Mouse (Mus musculus) midbrain, postnatal 0 days (tissue): ENCODE data around the gene Chrna5. TPM values are rescaled to one million over a fixed set of nuclear protein-coding genes. Genes with fewer than 3 reads are reported as not detected.
"Not testable (repeated sequence)": the region's sequence is repeated elsewhere in the genome, so short reads cannot be mapped to it uniquely, and the experiment has no call there.

Source experiments
- ATAC-seq: fragments of 200-750 bp; cut with Nextera tagmentation; 2 replicates; pipeline ENCODE4 v1.8.0; 2017; ENCODE audit warnings: moderate number of reproducible peaks, mild to moderate bottlenecking, moderate TSS enrichment, moderate library complexity; ENCODE audit not compliant: low FRiP score
- DNase-seq: peaks from one replicate; pipeline ENCODE4 v3.0.0-alpha.2; 2015; ENCODE audit warnings: low spot score
- H3K27ac ChIP-seq: fragments of 300-500 bp; sonication (generic); 2 replicates; pipeline ENCODE4 v1.5.1; 2014; ENCODE audit warnings: low read depth, mild to moderate bottlenecking, low read length, mixed read lengths
- H3K27me3 ChIP-seq: fragments of 300-500 bp; sonication (generic); 2 replicates; pipeline ENCODE4 v1.6.1; 2014; ENCODE audit warnings: low read length, control low read depth, mixed read lengths; ENCODE audit not compliant: insufficient read depth
- H3K36me3 ChIP-seq: fragments of 300-500 bp; sonication (generic); 2 replicates; pipeline ENCODE4 v1.6.1; 2014; ENCODE audit warnings: low read length, control low read depth, mixed read lengths; ENCODE audit not compliant: insufficient read depth
- H3K4me1 ChIP-seq: fragments of 300-500 bp; sonication (generic); 2 replicates; pipeline ENCODE4 v1.6.1; 2014; ENCODE audit warnings: mild to moderate bottlenecking, control low read depth, antibody characterized with exemption, low read length, mixed read lengths; ENCODE audit not compliant: insufficient read depth
- H3K4me2 ChIP-seq: fragments of 300-500 bp; sonication (generic); 2 replicates; pipeline ENCODE4 v1.6.1; 2014; ENCODE audit warnings: low read depth, mild to moderate bottlenecking, low read length, mixed read lengths; ENCODE audit not compliant: poor library complexity, severe bottlenecking
- H3K4me3 ChIP-seq: fragments of 300-500 bp; sonication (generic); 2 replicates; pipeline ENCODE4 v1.5.1; 2014; ENCODE audit warnings: low read depth, mild to moderate bottlenecking, low read length, moderate library complexity
- H3K9ac ChIP-seq: fragments of 300-500 bp; sonication (generic); replicated peaks from 2 replicates; pipeline ENCODE4 v1.6.1; 2014; ENCODE audit warnings: mild to moderate bottlenecking, low read length, moderate library complexity, mixed read lengths; ENCODE audit not compliant: poor library complexity, severe bottlenecking
- H3K9me3 ChIP-seq: fragments of 300-500 bp; sonication (generic); 2 replicates; pipeline ENCODE4 v1.6.1; 2016; ENCODE audit warnings: low read length, control low read depth
- CTCF ChIP-seq: IDR thresholded peaks from 2 replicates; pipeline ENCODE4 v1.5.1; 2016; ENCODE audit warnings: antibody characterized with exemption, mild to moderate bottlenecking
- WGBS: fragments of 180-500 bp; shearing (Covaris S2); extraction: QIAGEN DNeasy Blood & Tissue Kit; methylation state at CpG from one replicate; pipeline ENCODE4 v1.1.7; 2014; 5-methylcytosine and 5-hydroxymethylcytosine counted together
- polyA plus RNA-seq: library from polyadenylated mRNA; unstranded; fragments of >200 nt; fragmentation: Nextera tagmentation; extraction: Ambion mirVana; gene quantifications from 2 replicates; pipeline ENCODE4 v1.2.1, GENCODE M21; 2015
- total RNA-seq: library from RNA; depleted of rRNA; stranded (reverse); fragments of >200 nt; gene quantifications from 2 replicates; pipeline ENCODE4 v1.2.3, GENCODE M21; 2014

Chrna5 gene
- total and polyA plus RNA-seq, 2 experiments from 2014 or later = 2.1 to 3.1 TPM

DNA sequence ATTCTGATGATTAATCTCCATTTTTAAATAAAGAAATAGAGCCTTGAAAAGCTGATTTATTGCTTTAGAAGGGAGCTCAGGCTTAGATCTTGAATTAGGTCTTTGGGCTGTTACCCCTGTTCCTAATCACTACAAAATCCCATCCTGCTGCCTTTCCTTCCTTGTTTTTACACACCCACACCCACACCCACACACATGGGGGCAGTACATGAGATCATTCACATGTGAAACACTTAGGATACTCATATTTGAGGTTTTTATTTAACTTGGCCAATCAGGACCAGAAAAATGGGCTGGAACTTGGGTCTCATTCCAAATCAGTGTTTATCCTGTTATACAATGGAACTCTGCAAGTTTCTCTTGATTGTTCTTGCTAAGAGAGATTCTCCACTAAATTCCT lies 31.2 kb upstream of the Chrna5 start:
- H3K27me3 ChIP-seq = no peaks in the 10 kb centered on the region
- H3K36me3 ChIP-seq = peaks cover 13% of the 10 kb centered on the region
- DNase-seq = no peak
- no peak for ATAC-seq
- no peak for TF ChIP-seq CTCF
- no peak overlapping the region for H3K9ac ChIP-seq
- H3K27ac ChIP-seq = no peak overlapping the region
- no peaks in the 10 kb centered on the region for H3K9me3 ChIP-seq
- H3K4me2 ChIP-seq = no peak overlapping the region
- H3K4me3 ChIP-seq = no peak overlapping the region
- H3K4me1 ChIP-seq = peaks cover 8% of the 10 kb centered on the region; the same call in 1 of the 2 replicates

DNA sequence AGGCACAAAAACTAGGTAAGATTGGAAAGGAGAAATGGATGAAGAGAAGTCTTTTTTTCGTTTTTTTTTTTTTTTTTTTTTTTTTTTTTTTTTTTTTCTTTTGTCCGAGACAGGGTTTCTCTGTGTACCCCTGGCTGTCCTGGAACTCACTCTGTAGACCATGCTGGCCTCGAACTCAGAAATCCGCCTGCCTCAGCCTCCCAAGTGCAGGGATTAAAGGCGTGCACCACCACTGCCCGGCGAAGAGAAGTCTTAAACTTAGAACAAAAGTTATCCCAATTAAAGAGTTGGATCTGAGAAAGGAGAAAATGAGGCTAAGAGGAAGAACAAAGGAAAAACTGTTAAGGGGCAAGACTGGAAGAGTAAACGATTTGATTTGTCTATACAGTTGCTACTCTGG lies 30.5 kb upstream of the Chrna5 start:
- not testable (repeated sequence) for H3K9me3 ChIP-seq, ATAC-seq, H3K27me3 ChIP-seq, H3K4me1 ChIP-seq, DNase-seq, H3K9ac ChIP-seq
- WGBS = 49% methylated on average over 8 of the region's 8 CpGs
- H3K4me3 ChIP-seq = peak overlapping the region; percentile 81
- peaks cover 13% of the 10 kb centered on the region for H3K36me3 ChIP-seq
- peak overlapping the region; percentile 92 for H3K27ac ChIP-seq
- H3K4me2 ChIP-seq = peak overlapping the region; percentile 56

DNA sequence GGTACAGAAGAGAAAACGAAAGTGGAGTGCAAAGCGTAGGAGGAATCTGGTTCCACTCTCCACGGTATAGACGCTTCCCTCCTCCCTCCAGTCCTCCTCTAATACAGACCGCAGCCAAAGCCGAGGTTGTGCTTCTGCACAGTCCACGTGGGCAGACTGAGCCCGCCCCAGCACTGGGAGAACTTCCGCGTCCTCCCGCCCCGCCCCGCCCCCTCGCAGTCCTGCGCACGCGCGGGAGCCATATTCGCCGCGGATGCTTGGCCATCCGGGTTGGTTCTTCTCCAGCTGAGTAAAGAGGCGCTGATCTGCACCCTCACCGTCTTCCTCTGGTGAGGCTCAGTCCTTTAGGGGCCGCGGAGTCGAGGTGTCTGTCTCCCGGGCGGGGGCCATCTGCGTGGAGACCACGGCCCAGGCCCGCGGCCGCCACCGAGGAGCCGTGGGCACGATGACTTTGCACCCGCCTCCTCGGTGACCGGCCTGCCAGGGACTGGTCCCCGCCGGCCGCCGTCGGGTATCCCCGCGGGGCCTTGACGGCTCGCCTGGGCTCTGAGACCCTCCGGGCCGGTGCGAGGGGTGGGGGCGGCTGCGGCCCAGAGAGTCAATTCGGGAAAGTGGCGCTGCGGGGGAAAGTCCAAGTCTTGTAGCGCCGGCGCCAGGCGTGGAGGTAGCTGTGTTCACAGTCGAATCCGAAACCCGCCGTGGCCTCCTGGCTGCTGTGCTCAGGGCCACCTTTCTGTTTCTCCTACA lies 29.9 kb upstream of the Chrna5 start, which contains the start of the genes Psma4 and AY074887:
Gene Psma4, plus strand, starts transcription at position 216 of the 747 bp plus-strand sequence.
Gene AY074887, minus strand, starts transcription at position 424 of the 747 bp plus-strand sequence.
- peak within 1 kb of the TSS; percentile 81 for H3K4me3 ChIP-seq
- H3K4me2 ChIP-seq = peak within 1 kb of the TSS; percentile 56
- H3K36me3 ChIP-seq = peaks cover 19% of the 10 kb centered on the region
- ATAC-seq (peak; percentile 99), DNase-seq (peak; percentile 95)
- peak within 1 kb of the TSS; percentile 77 for H3K9ac ChIP-seq
- no peaks in the 10 kb centered on the region for H3K27me3 ChIP-seq
- peak within 1 kb of the TSS; percentile 92 for H3K27ac ChIP-seq
- WGBS = under 1% methylated on average over 60 of the region's 65 CpGs
- peaks cover 8% of the 10 kb centered on the region; the same call in 1 of the 2 replicates for H3K4me1 ChIP-seq
- no peaks in the 10 kb centered on the region for H3K9me3 ChIP-seq
- no peak; the same call in 1 of the 2 replicates for TF ChIP-seq CTCF

DNA sequence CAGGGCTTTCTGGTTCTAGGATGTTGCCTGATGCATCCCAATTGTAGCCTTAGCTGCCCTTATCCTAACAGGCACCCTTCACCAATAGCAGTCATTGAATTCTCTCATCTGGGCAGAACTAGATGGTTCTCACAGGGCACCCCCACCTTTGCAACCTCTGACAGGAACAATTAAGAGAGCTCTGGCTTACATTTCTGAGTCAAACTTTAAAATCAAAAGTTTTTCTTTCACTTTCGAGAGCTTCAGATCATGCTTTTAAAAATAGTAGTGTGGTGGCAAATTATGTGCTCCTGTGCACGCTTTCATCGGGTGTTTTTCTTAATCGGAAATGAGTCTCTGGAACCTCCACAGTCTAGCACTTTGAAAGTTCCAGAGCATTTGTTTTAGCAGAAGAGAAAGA lies 19.6 kb upstream of the Chrna5 start:
- TF ChIP-seq CTCF = no peak
- no peak for DNase-seq
- Histone ChIP-seq H3K4me1 (no peaks in the 10 kb centered on the region), H3K27me3 (no peaks in the 10 kb centered on the region), H3K4me3 (no peak overlapping the region), H3K9ac (no peak overlapping the region), H3K4me2 (no peak overlapping the region), H3K9me3 (no peaks in the 10 kb centered on the region), H3K36me3 (peaks cover 33% of the 10 kb centered on the region), H3K27ac (no peak overlapping the region)
- WGBS = 97% methylated on average over 4 of the region's 4 CpGs
- ATAC-seq = no peak

DNA sequence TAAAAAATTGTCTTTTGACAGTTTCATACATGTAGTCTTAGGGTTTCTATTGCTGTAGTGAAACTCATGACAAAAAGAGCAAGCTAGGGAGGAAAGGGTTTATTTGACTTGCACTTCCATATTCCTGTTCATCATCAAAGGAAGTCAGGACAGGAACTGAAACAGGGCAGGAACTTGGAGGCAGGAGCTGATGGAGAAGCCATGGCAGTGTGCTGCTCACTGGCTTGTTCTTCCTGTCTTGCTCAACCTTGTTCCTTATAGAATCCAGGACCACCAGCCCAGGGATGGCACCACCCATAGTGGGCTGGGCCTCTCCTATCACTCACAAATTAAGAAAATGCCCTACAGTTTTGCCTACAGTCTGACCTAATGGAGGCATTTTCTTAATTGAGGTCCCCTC lies 17.0 kb upstream of the Chrna5 start:
- ATAC-seq (no peak), DNase-seq (no peak)

DNA sequence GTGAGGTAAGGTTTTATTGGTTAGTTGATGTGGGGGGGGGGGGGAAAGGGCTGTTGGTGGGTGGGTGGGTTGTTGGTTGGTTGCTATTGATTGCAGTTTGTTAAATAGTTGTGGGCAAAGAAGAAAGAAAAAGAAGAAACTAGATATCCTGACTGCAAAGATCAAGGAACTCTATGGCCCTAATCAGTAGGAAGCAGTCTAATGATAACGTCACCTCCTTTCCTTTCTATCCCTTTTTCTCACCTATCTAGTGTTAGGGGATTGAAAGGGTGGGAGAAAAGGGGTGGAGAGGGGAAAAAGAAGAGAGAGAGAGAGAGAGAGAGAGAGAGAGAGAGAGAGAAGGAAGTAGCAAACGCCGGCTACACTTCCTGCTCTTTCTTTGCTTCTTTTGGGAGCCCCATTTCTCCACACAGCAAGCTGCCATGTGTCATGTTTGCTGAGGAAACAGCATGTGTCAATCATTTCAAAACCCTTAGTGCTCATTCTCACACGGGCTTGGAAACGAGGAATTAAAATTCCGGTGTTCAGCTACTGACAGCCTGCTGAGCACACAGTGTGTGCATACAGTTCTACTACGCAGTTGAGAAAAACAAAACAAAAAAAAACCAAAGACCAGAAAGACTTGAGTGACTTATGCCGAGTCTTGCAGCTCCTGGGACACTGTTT lies 10.6 kb upstream of the Chrna5 start:
- no peaks in the 10 kb centered on the region for H3K4me1 ChIP-seq
- H3K4me3 ChIP-seq = no peak overlapping the region
- H3K36me3 ChIP-seq = no peaks in the 10 kb centered on the region
- TF ChIP-seq CTCF = no peak
- H3K9ac ChIP-seq = no peak overlapping the region
- 61% methylated on average over 8 of the region's 8 CpGs for WGBS
- no peak overlapping the region for H3K27ac ChIP-seq
- H3K4me2 ChIP-seq = no peak overlapping the region
- DNase-seq = no peak
- 0 out of 2 replicates have a peak, but pooled peaks cover 2% of the 10 kb centered on the region for H3K27me3 ChIP-seq
- H3K9me3 ChIP-seq = no peaks in the 10 kb centered on the region
- ATAC-seq = no peak

More for the DNA sequence above, 17.0 kb upstream of the Chrna5 start:
- H3K9ac ChIP-seq = no peak overlapping the region
- peaks cover 15% of the 10 kb centered on the region for H3K36me3 ChIP-seq
- TF ChIP-seq CTCF = no peak
- no peak overlapping the region for H3K4me2 ChIP-seq
- no peak overlapping the region for H3K27ac ChIP-seq
- no peaks in the 10 kb centered on the region for H3K4me1 ChIP-seq
- no peaks in the 10 kb centered on the region for H3K9me3 ChIP-seq
- no peak overlapping the region for H3K4me3 ChIP-seq
- H3K27me3 ChIP-seq = no peaks in the 10 kb centered on the region
